In genomic region chrX:52366826-52367225, GRCm38 (mm10) we compare ENCODE assay signal across 23 mouse cellular contexts.
DNase-seq lines count a peak whose midpoint lies in the region; ATAC-seq and TF ChIP-seq lines count a peak whose summit lies in the region.
"Had no signal": no experiment of that assay in that cellular context is flagged by ENCODE, and none has a peak within 500 bp of the region (broad histone marks: within the 10 kb centered on the region; RNA-seq: fewer than 3 reads in every experiment).

No protein-coding gene starts in this region.

- WGBS in forebrain, embryonic 10.5 days, result 67% methylated on average over 5 of the region's 5 CpGs
- WGBS in forebrain, embryonic 16.5 days, result 40% methylated on average over 5 of the region's 5 CpGs
- 45% methylated on average over 5 of the region's 5 CpGs for WGBS in hindbrain, postnatal 0 days
- WGBS in hindbrain, embryonic 13.5 days, result 32% methylated on average over 5 of the region's 5 CpGs
- 34% methylated on average over 5 of the region's 5 CpGs for WGBS in midbrain, embryonic 14.5 days
- 50% methylated on average over 5 of the region's 5 CpGs for WGBS in midbrain, embryonic 11.5 days

- no peak overlapping the region for H3K4me3 ChIP-seq in forebrain, embryonic 10.5 days
- H3K4me3 ChIP-seq in forebrain, embryonic 16.5 days (replicated peaks; ENCODE audit: low read length), result no peak overlapping the region
- H3K4me3 ChIP-seq in hindbrain, postnatal 0 days (ENCODE audit: low read length), result no peak overlapping the region
- H3K4me3 ChIP-seq in hindbrain, embryonic 13.5 days, result no peak overlapping the region
- no peak overlapping the region for H3K4me3 ChIP-seq in midbrain, embryonic 14.5 days (replicated peaks; ENCODE audit: low read depth, low read length)
- H3K4me3 ChIP-seq in midbrain, embryonic 11.5 days (ENCODE audit: low read depth, low read length), result no peak overlapping the region
- H3K4me3 ChIP-seq: embryonic facial prominence, embryonic 13.5 days; embryonic facial prominence, embryonic 15.5 days; erythroblast, embryonic 14.5 days; forebrain, embryonic 13.5 days had no signal

- no peak overlapping the region for H3K9ac ChIP-seq in forebrain, embryonic 16.5 days (replicated peaks; ENCODE audit: low read depth, low read length)
- H3K9ac ChIP-seq in hindbrain, postnatal 0 days (replicated peaks; ENCODE audit: low read length), result no peak overlapping the region
- no peak overlapping the region for H3K9ac ChIP-seq in hindbrain, embryonic 13.5 days
- H3K9ac ChIP-seq in midbrain, embryonic 14.5 days (replicated peaks; ENCODE audit: low read length), result no peak overlapping the region
- no peak overlapping the region for H3K9ac ChIP-seq in midbrain, embryonic 11.5 days (ENCODE audit: low read length)
- H3K9ac ChIP-seq: embryonic facial prominence, embryonic 13.5 days; embryonic facial prominence, embryonic 15.5 days; forebrain, embryonic 13.5 days had no signal

- no peak overlapping the region for H3K4me2 ChIP-seq in forebrain, embryonic 16.5 days (ENCODE audit: low read length)
- H3K4me2 ChIP-seq in hindbrain, postnatal 0 days (ENCODE audit: low read depth, low read length), result no peak overlapping the region
- H3K4me2 ChIP-seq in hindbrain, embryonic 13.5 days, result no peak overlapping the region
- H3K4me2 ChIP-seq in midbrain, embryonic 14.5 days (ENCODE audit: low read length), result no peak overlapping the region
- no peak overlapping the region for H3K4me2 ChIP-seq in midbrain, embryonic 11.5 days
- H3K4me2 ChIP-seq: embryonic facial prominence, embryonic 13.5 days; embryonic facial prominence, embryonic 15.5 days; forebrain, embryonic 13.5 days had no signal

- H3K27ac ChIP-seq in forebrain, embryonic 10.5 days, result 0 out of 2 replicates have a peak overlapping the region, but pooled peaks have one; percentile 15
- H3K27ac ChIP-seq in forebrain, embryonic 16.5 days (ENCODE audit: low read length), result no peak overlapping the region
- no peak overlapping the region for H3K27ac ChIP-seq in hindbrain, postnatal 0 days
- H3K27ac ChIP-seq in hindbrain, embryonic 13.5 days, result no peak overlapping the region
- no peak overlapping the region for H3K27ac ChIP-seq in midbrain, embryonic 14.5 days (replicated peaks; ENCODE audit: low read depth, low read length)
- H3K27ac ChIP-seq in midbrain, embryonic 11.5 days (ENCODE audit: low read depth, low read length), result no peak overlapping the region
- H3K27ac ChIP-seq: embryonic facial prominence, embryonic 13.5 days; embryonic facial prominence, embryonic 15.5 days; forebrain, embryonic 13.5 days had no signal

- H3K27me3 ChIP-seq in forebrain, embryonic 10.5 days (ENCODE audit: poor library complexity, severe bottlenecking), result peaks cover 19% of the 10 kb centered on the region
- H3K27me3 ChIP-seq in forebrain, embryonic 16.5 days (replicated peaks; ENCODE audit: control insufficient read depth, insufficient read depth, low read length), result no peaks in the 10 kb centered on the region
- no peaks in the 10 kb centered on the region for H3K27me3 ChIP-seq in hindbrain, postnatal 0 days (ENCODE audit: insufficient read depth, low read length)
- H3K27me3 ChIP-seq in hindbrain, embryonic 13.5 days, result 0 out of 2 replicates have a peak, but pooled peaks cover 4% of the 10 kb centered on the region
- H3K27me3 ChIP-seq in midbrain, embryonic 14.5 days (ENCODE audit: control insufficient read depth, insufficient read depth, low read length), result no peaks in the 10 kb centered on the region
- no peaks in the 10 kb centered on the region for H3K27me3 ChIP-seq in midbrain, embryonic 11.5 days (ENCODE audit: control insufficient read depth, insufficient read depth, low read length)
- H3K27me3 ChIP-seq: embryonic facial prominence, embryonic 13.5 days; embryonic facial prominence, embryonic 15.5 days; forebrain, embryonic 13.5 days had no signal

- no peak for ATAC-seq in forebrain, embryonic 16.5 days
- ATAC-seq in hindbrain, postnatal 0 days, result no peak
- ATAC-seq in hindbrain, embryonic 13.5 days (ENCODE audit: low FRiP score), result no peak
- no peak for ATAC-seq in midbrain, embryonic 14.5 days (ENCODE audit: low FRiP score, low TSS enrichment)
- no peak for ATAC-seq in midbrain, embryonic 11.5 days (ENCODE audit: low FRiP score)
- ATAC-seq: activated CD4-positive, CD25-positive, alpha-beta regulatory T cell, adult 4 months; forebrain, embryonic 13.5 days; Patski had no signal

- H3K4me1 ChIP-seq in forebrain, embryonic 10.5 days, result peaks cover 43% of the 10 kb centered on the region
- H3K4me1 ChIP-seq in forebrain, embryonic 16.5 days (replicated peaks; ENCODE audit: control insufficient read depth, insufficient read depth, low read length), result peaks cover 5% of the 10 kb centered on the region; the same call in 1 of the 2 replicates
- no peaks in the 10 kb centered on the region for H3K4me1 ChIP-seq in hindbrain, postnatal 0 days (ENCODE audit: insufficient read depth, low read length)
- H3K4me1 ChIP-seq in hindbrain, embryonic 13.5 days (replicated peaks), result peaks cover 6% of the 10 kb centered on the region; the same call in 1 of the 2 replicates
- H3K4me1 ChIP-seq in midbrain, embryonic 14.5 days (ENCODE audit: control insufficient read depth, insufficient read depth, low read length), result no peaks in the 10 kb centered on the region
- H3K4me1 ChIP-seq in midbrain, embryonic 11.5 days (ENCODE audit: control insufficient read depth, insufficient read depth, low read length), result peaks cover 2% of the 10 kb centered on the region; the same call in 1 of the 2 replicates
- H3K4me1 ChIP-seq: embryonic facial prominence, embryonic 15.5 days had no signal

- peaks cover 4% of the 10 kb centered on the region; the same call in 1 of the 2 replicates for H3K36me3 ChIP-seq in forebrain, embryonic 10.5 days (replicated peaks)
- H3K36me3 ChIP-seq in forebrain, embryonic 16.5 days (ENCODE audit: control insufficient read depth, insufficient read depth), result no peaks in the 10 kb centered on the region
- H3K36me3 ChIP-seq in hindbrain, postnatal 0 days (ENCODE audit: insufficient read depth, low read length), result no peaks in the 10 kb centered on the region
- no peaks in the 10 kb centered on the region for H3K36me3 ChIP-seq in hindbrain, embryonic 13.5 days
- H3K36me3 ChIP-seq in midbrain, embryonic 14.5 days (ENCODE audit: control insufficient read depth, insufficient read depth, low read length), result no peaks in the 10 kb centered on the region
- H3K36me3 ChIP-seq in midbrain, embryonic 11.5 days (ENCODE audit: control insufficient read depth, insufficient read depth, low read length), result no peaks in the 10 kb centered on the region
- H3K36me3 ChIP-seq: embryonic facial prominence, embryonic 13.5 days; embryonic facial prominence, embryonic 15.5 days had no signal

- no peaks in the 10 kb centered on the region for H3K9me3 ChIP-seq in forebrain, embryonic 10.5 days
- H3K9me3 ChIP-seq in forebrain, embryonic 16.5 days (ENCODE audit: control insufficient read depth, low read length), result no peaks in the 10 kb centered on the region
- no peaks in the 10 kb centered on the region for H3K9me3 ChIP-seq in hindbrain, postnatal 0 days (ENCODE audit: low read length)
- no peaks in the 10 kb centered on the region for H3K9me3 ChIP-seq in hindbrain, embryonic 13.5 days
- H3K9me3 ChIP-seq in midbrain, embryonic 14.5 days (ENCODE audit: control insufficient read depth, low read length), result no peaks in the 10 kb centered on the region
- H3K9me3 ChIP-seq in midbrain, embryonic 11.5 days (ENCODE audit: control insufficient read depth, low read length), result no peaks in the 10 kb centered on the region
- H3K9me3 ChIP-seq: embryonic facial prominence, embryonic 13.5 days; embryonic facial prominence, embryonic 15.5 days; forebrain, embryonic 13.5 days had no signal

- no peak for TF ChIP-seq CTCF in hindbrain, postnatal 0 days (IDR thresholded peaks at IDR 0.05; ENCODE audit: low read depth)

- DNase-seq in forebrain, embryonic 10.5 days (ENCODE audit: extremely low spot score, low spot score), result no peak
- DNase-seq in hindbrain, postnatal 0 days (ENCODE audit: low spot score), result peak; percentile 8
- peak; percentile 44 for DNase-seq in midbrain, embryonic 14.5 days
- DNase-seq in midbrain, embryonic 11.5 days (ENCODE audit: low spot score, missing footprints), result no peak
- no peak for DNase-seq in B cell, adult 2 months
- DNase-seq: adrenal gland, adult 8-10 months; adrenal gland, postnatal 14 days; adrenal gland, postnatal 36 days; cerebellum, adult 11 months; cerebellum, adult 18-20 months; cerebellum, adult 8-10 months; cerebellum, adult 9-11 months; cerebellum, postnatal 14 days; cerebellum, postnatal 36 days; embryo, embryonic 11 days had no signal

Comparison
In these comparisons a context has a peak if more than half of its experiments do, and no peak if none do; other contexts are left out.
1. DNase-seq: peak in hindbrain, postnatal 0 days (single experiment) and midbrain, embryonic 14.5 days (single experiment); none in forebrain, embryonic 10.5 days (single experiment), midbrain, embryonic 11.5 days (single experiment) and B cell, adult 2 months (0 of 2).